Mouse (Mus musculus): ENCODE results near the gene Alg12.

GRCm38 (mm10) chr15:88758061-88758460 lies 61.1 kb downstream of the Alg12 start:
- no peak for TF ChIP-seq POLR2A (IDR thresholded peaks at IDR 0.05; ENCODE audit: extremely low read depth, insufficient read depth, low read length)
- TF ChIP-seq CTCF (IDR thresholded peaks at IDR 0.05; ENCODE audit: extremely low read depth, insufficient read depth, low read length), result no peak
